Mouse (Mus musculus): ENCODE measurements around the gene Tmem94. TPM values are rescaled to one million over a fixed set of nuclear protein-coding genes. Genes with fewer than 3 reads are reported as not detected.
A peak's percentile ranks its signal among the peaks of the same experiment; 100 is the strongest.

Gene Tmem94
- polyA plus RNA-seq, 1 experiment from 2014 or later, result 21.4 TPM

DNA sequence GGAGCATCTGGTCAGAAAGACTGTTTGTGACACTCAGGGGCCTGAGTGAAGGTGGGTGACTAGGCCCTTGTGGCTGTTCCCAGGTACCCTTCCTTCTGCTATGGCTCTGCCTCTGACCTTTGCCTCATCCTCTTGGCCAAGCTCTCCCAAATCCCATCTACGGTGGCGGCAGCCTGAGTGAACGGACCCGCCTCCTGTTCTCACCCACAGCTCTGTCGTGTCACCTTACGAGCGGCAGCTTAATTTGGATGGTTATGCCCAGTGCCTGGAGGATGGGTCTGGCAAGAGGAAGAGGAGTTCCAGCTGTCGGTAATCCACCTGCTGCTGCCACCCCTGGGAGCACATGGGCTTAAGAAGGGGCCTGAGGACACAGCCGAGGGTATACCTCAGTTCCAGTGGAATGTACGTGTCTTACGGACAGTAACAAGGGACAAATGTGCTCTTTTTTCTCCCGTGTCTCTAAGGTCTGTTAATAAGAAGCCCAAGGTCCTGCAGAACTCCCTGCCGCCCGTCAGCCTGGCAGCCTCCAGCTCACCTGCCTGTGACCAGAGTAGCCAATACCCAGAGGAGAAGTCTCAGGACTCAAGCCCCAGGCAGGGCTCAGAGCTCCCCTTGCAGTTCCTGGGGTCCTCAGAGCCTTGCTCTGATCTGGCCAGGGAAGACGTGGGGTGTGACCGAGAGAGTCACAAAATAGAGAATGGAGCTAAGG is 54.8 kb downstream of the Tmem94 start:
- H3K27me3 ChIP-seq (ENCODE audit: control insufficient read depth, insufficient read depth, low read length), result peaks cover 7% of the 10 kb centered on the region
- no peak overlapping the region for H3K4me2 ChIP-seq (ENCODE audit: low read depth, low read length)
- ATAC-seq (ENCODE audit: insufficient read depth, low FRiP score), result no peak
- 86% methylated on average over 16 of the region's 16 CpGs for WGBS
- no peak overlapping the region for H3K4me3 ChIP-seq (replicated peaks; ENCODE audit: low read length)
- H3K9me3 ChIP-seq (replicated peaks; ENCODE audit: control insufficient read depth, low read length), result no peaks in the 10 kb centered on the region
- H3K4me1 ChIP-seq (ENCODE audit: control insufficient read depth, insufficient read depth, low read length), result peaks cover 16% of the 10 kb centered on the region; the same call in 1 of the 2 replicates
- H3K27ac ChIP-seq (ENCODE audit: low read length), result no peak overlapping the region
- H3K9ac ChIP-seq (ENCODE audit: low read length), result no peak overlapping the region
- no peaks in the 10 kb centered on the region for H3K36me3 ChIP-seq (ENCODE audit: control insufficient read depth, insufficient read depth, low read length)

DNA sequence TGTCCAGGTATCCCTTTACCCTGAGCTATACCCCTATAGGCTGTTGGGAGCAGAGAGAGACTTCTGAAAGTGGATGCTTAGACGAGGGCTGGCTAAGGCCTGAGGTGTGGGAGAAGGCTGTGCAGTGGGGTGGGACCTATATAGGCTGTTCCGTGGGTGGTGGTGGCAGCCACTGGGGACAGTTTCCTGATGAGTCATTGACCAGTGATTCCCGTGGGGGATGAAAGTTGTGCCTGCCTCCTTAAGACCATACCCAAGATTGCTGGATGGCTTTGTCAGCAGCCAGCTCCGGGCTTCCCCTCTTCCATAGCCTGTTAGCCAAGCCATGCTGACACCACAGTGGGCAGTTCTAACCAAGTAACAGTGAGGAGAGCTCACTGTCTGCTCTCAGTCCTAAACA is 55.8 kb downstream of the Tmem94 start:
- H3K27ac ChIP-seq (ENCODE audit: low read length), result no peak overlapping the region
- H3K9me3 ChIP-seq (replicated peaks; ENCODE audit: control insufficient read depth, low read length), result no peaks in the 10 kb centered on the region
- no peak overlapping the region for H3K4me2 ChIP-seq (ENCODE audit: low read depth, low read length)
- peaks cover 11% of the 10 kb centered on the region; the same call in 1 of the 2 replicates for H3K4me1 ChIP-seq (ENCODE audit: control insufficient read depth, insufficient read depth, low read length)
- H3K9ac ChIP-seq (ENCODE audit: low read length), result no peak overlapping the region
- no peaks in the 10 kb centered on the region for H3K36me3 ChIP-seq (ENCODE audit: control insufficient read depth, insufficient read depth, low read length)
- H3K4me3 ChIP-seq (replicated peaks; ENCODE audit: low read length), result no peak overlapping the region
- WGBS, result 71% methylated on average over 4 of the region's 4 CpGs
- no peak for ATAC-seq (ENCODE audit: insufficient read depth, low FRiP score)
- peaks cover 7% of the 10 kb centered on the region for H3K27me3 ChIP-seq (ENCODE audit: control insufficient read depth, insufficient read depth, low read length)

DNA sequence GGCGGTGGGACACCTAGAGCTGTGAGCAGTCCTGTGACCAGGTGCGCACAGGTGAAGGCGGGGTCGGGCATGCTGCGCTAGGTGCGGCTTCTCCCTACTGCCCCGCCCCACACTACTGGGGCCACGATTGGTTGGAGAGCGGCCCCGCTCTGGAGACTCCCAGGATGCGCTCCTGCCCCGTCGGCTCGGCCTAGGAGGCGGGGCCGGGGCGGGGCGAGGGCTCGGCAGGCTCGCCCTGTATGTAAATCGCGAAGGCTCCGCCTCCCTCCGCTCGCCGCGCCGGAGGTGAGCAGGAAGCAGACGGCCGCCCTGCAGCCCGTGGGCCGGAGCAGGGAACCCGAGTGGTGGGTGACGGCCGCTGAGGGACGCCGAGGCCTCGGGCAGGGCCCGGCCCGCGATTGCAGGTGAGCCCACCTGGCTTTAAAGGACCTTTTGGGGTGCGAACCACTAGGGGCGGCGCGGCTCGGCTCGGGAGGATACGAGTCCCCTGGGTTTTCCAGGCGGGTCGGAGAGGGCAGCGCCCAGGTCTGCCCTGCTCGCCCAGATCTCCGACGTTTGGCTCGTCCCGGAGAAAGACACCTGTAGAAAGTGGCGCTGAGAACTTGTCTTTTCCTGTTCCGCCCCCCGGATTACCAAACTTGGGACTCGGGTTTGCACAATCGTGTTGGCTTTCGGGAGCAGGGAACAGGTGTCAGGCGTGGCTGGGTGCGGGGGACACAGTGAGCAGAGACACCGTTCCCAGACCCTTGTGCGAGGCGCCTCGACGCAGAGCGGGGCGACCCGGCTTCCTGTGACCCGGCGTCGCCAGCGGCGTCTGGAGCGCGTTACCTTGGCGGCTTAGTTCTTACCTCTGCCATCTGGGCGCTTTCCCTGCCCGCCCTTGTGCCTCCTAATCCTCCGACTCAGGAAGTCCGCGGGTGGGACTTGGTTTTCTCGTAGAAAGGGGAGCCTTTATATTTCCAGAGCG is 58.8 kb downstream of the Tmem94 start, which contains the start of gene Llgl2:
Gene Llgl2, plus strand, starts transcription at position 276 of the 967 bp plus-strand sequence.
- Histone ChIP-seq H3K27me3 (ENCODE audit: control insufficient read depth, insufficient read depth, low read length) (peaks cover 7% of the 10 kb centered on the region), H3K9ac (ENCODE audit: low read length) (peak within 1 kb of the TSS; percentile 87), H3K4me2 (ENCODE audit: low read depth, low read length) (peak within 1 kb of the TSS; percentile 93), H3K9me3 (replicated peaks; ENCODE audit: control insufficient read depth, low read length) (no peaks in the 10 kb centered on the region), H3K36me3 (ENCODE audit: control insufficient read depth, insufficient read depth, low read length) (no peaks in the 10 kb centered on the region), H3K4me3 (replicated peaks; ENCODE audit: low read length) (peak within 1 kb of the TSS; percentile 85), H3K27ac (ENCODE audit: low read length) (peak within 1 kb of the TSS; percentile 90), H3K4me1 (ENCODE audit: control insufficient read depth, insufficient read depth, low read length) (peaks cover 21% of the 10 kb centered on the region)
- WGBS, result under 1% methylated on average over 84 of the region's 87 CpGs
- peak; percentile 98 for ATAC-seq (ENCODE audit: insufficient read depth, low FRiP score)

- WGBS, result 16% methylated on average over 11 of the region's 11 CpGs
- ATAC-seq (ENCODE audit: insufficient read depth, low FRiP score), result no peak
Measured at GRCm38 (mm10) chr11:115824813-115825212, 59.6 kb downstream of the Tmem94 start.

DNA sequence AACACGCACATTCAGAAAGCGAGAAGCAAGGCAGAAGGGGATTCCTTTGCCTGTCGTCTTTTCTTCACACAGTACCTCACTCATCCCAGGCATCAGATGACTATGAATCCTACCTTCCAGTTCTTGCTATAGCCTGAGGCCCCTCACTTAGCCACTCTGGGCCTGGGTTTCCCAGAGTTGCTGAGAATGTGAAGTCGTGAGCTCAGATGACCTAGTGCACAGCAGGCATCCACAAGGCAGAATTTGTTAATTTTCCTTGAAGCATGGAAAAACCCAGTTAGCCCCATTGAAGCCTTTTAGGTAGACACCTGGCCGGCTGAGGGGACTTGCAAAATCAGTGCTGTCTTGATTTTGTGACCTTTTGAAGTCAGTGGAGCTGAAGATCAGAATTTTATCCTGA is 61.3 kb downstream of the Tmem94 start:
- no peaks in the 10 kb centered on the region for H3K36me3 ChIP-seq (ENCODE audit: control insufficient read depth, insufficient read depth, low read length)
- no peaks in the 10 kb centered on the region for H3K9me3 ChIP-seq (replicated peaks; ENCODE audit: control insufficient read depth, low read length)
- no peak overlapping the region for H3K27ac ChIP-seq (ENCODE audit: low read length)
- H3K4me1 ChIP-seq (ENCODE audit: control insufficient read depth, insufficient read depth, low read length), result peaks cover 38% of the 10 kb centered on the region
- H3K9ac ChIP-seq (ENCODE audit: low read length), result 0 out of 2 replicates have a peak overlapping the region, but pooled peaks have one; percentile 46
- H3K4me3 ChIP-seq (replicated peaks; ENCODE audit: low read length), result no peak overlapping the region
- peaks cover 7% of the 10 kb centered on the region for H3K27me3 ChIP-seq (ENCODE audit: control insufficient read depth, insufficient read depth, low read length)
- ATAC-seq (ENCODE audit: insufficient read depth, low FRiP score), result no peak
- 63% methylated on average over 5 of the region's 5 CpGs for WGBS
- H3K4me2 ChIP-seq (ENCODE audit: low read depth, low read length), result peak overlapping the region; percentile 93; the same call in 1 of the 2 replicates

More at GRCm38 (mm10) chr11:115824813-115825212, 59.6 kb downstream of the Tmem94 start:
- peaks cover 26% of the 10 kb centered on the region for H3K4me1 ChIP-seq (ENCODE audit: control insufficient read depth, insufficient read depth, low read length)
- H3K4me2 ChIP-seq (ENCODE audit: low read depth, low read length), result peak overlapping the region; percentile 93
- H3K4me3 ChIP-seq (replicated peaks; ENCODE audit: low read length), result peak overlapping the region; percentile 85
- peaks cover 7% of the 10 kb centered on the region for H3K27me3 ChIP-seq (ENCODE audit: control insufficient read depth, insufficient read depth, low read length)
- H3K9ac ChIP-seq (ENCODE audit: low read length), result peak overlapping the region; percentile 87
- H3K27ac ChIP-seq (ENCODE audit: low read length), result peak overlapping the region; percentile 90
- H3K36me3 ChIP-seq (ENCODE audit: control insufficient read depth, insufficient read depth, low read length), result no peaks in the 10 kb centered on the region
- H3K9me3 ChIP-seq (replicated peaks; ENCODE audit: control insufficient read depth, low read length), result no peaks in the 10 kb centered on the region

DNA sequence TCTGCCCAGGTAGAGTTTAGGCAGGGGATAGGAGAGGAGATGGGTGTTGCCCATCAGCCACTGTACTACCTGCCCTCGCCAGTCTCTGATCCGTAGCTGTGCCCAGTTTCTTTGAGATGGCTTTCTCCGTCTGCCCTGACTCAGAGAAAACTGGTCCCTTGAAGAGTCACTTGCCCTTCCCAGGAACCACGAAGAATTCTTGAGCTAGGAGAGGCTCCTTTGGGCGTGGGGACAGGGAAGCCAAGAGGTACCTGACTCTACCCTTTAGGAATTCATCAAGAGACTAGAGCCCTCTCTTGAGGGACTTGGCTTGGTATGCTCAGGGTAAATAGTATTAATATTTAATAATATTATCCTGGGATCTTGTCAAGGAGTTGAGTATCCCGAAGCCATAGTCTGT is 62.4 kb downstream of the Tmem94 start:
- no peak for ATAC-seq (ENCODE audit: insufficient read depth, low FRiP score)
- WGBS, result 71% methylated on average over 6 of the region's 6 CpGs

GRCm38 (mm10) chr11:115829036-115829435 is 63.8 kb downstream of the Tmem94 start:
- H3K4me2 ChIP-seq (ENCODE audit: low read depth, low read length), result no peak overlapping the region
- H3K27ac ChIP-seq (ENCODE audit: low read length), result no peak overlapping the region
- H3K36me3 ChIP-seq (ENCODE audit: control insufficient read depth, insufficient read depth, low read length), result no peaks in the 10 kb centered on the region
- WGBS, result 47% methylated on average over 4 of the region's 4 CpGs
- no peak for ATAC-seq (ENCODE audit: insufficient read depth, low FRiP score)
- H3K9me3 ChIP-seq (replicated peaks; ENCODE audit: control insufficient read depth, low read length), result no peaks in the 10 kb centered on the region
- H3K27me3 ChIP-seq (ENCODE audit: control insufficient read depth, insufficient read depth, low read length), result peaks cover 7% of the 10 kb centered on the region
- no peak overlapping the region for H3K4me3 ChIP-seq (replicated peaks; ENCODE audit: low read length)
- peaks cover 58% of the 10 kb centered on the region for H3K4me1 ChIP-seq (ENCODE audit: control insufficient read depth, insufficient read depth, low read length)
- peak overlapping the region; percentile 1; the same call in 1 of the 2 replicates for H3K9ac ChIP-seq (ENCODE audit: low read length)

More for the DNA sequence above, 62.4 kb downstream of the Tmem94 start:
- H3K36me3 ChIP-seq (ENCODE audit: control insufficient read depth, insufficient read depth, low read length), result no peaks in the 10 kb centered on the region
- H3K9ac ChIP-seq (ENCODE audit: low read length), result no peak overlapping the region
- H3K4me1 ChIP-seq (ENCODE audit: control insufficient read depth, insufficient read depth, low read length), result peaks cover 49% of the 10 kb centered on the region
- no peaks in the 10 kb centered on the region for H3K9me3 ChIP-seq (replicated peaks; ENCODE audit: control insufficient read depth, low read length)
- H3K27me3 ChIP-seq (ENCODE audit: control insufficient read depth, insufficient read depth, low read length), result peaks cover 7% of the 10 kb centered on the region
- peak overlapping the region; percentile 69; the same call in 1 of the 2 replicates for H3K27ac ChIP-seq (ENCODE audit: low read length)
- H3K4me3 ChIP-seq (replicated peaks; ENCODE audit: low read length), result no peak overlapping the region
- peak overlapping the region; percentile 31; the same call in 1 of the 2 replicates for H3K4me2 ChIP-seq (ENCODE audit: low read depth, low read length)

DNA sequence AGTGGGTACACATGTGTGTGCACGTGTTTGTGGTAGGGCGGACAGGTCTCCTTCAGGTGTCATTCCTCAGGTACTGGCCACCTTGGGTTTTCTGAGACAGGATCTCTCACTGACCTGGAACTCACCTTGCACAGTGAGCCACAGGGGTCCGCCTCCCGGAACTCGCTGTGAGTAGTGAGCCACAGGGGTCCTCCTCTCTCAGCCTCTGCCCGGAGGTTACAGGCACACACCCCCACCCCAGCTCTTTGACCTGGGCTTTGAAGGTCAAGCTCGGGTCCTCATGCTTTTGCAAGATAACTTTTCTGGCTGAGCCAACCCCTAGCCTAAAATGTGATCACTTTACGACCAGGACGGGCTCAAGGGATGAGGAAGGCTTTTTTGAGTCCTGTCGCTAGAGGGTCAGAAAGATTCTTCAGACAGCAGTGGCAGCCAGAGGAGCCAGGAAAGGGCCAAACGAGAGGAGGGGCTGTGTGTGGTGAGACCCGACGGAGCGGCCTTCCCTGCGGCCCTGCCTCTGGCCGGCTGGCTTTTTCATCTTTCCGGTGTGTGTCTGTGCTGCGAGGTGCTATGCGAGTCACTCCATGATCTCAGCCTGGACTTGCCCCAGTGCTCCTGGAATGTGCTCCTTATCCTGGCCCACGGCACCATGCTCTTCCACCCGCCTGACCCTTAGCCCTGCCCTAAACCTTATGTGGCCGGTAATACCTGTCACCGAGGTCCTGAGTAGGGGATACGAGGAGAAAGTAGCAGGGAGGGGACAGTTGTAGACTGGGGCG is 65.5 kb downstream of the Tmem94 start:
- no peak overlapping the region for H3K4me3 ChIP-seq (replicated peaks; ENCODE audit: low read length)
- H3K9ac ChIP-seq (ENCODE audit: low read length), result peak overlapping the region; percentile 36; the same call in 1 of the 2 replicates
- H3K4me2 ChIP-seq (ENCODE audit: low read depth, low read length), result peak overlapping the region; percentile 17; the same call in 1 of the 2 replicates
- H3K27me3 ChIP-seq (ENCODE audit: control insufficient read depth, insufficient read depth, low read length), result no peaks in the 10 kb centered on the region
- H3K4me1 ChIP-seq (ENCODE audit: control insufficient read depth, insufficient read depth, low read length), result peaks cover 61% of the 10 kb centered on the region
- ATAC-seq (ENCODE audit: insufficient read depth, low FRiP score), result no peak
- H3K27ac ChIP-seq (ENCODE audit: low read length), result peak overlapping the region; percentile 92; the same call in 1 of the 2 replicates
- no peaks in the 10 kb centered on the region for H3K36me3 ChIP-seq (ENCODE audit: control insufficient read depth, insufficient read depth, low read length)
- H3K9me3 ChIP-seq (replicated peaks; ENCODE audit: control insufficient read depth, low read length), result no peaks in the 10 kb centered on the region
- 37% methylated on average over 25 of the region's 25 CpGs for WGBS

Data from stomach, embryonic 16.5 days (tissue).